Mouse (Mus musculus) adrenal gland, adult 18-20 months (tissue): ENCODE measurements at regions not wholly inside any gene's neighbourhood (a gene's known extent, or its start where the extent isn't known, plus 50 kb on each side); places are given as distances from the start of the nearest gene placed in this dataset.

ENCODE experiments used
- DNase-seq, 2 experiments: peaks; one replicate each; pipeline ENCODE4 v3.0.0; 2021 to 2022; ENCODE audit warnings: low spot score in 2 of 2

DNA sequence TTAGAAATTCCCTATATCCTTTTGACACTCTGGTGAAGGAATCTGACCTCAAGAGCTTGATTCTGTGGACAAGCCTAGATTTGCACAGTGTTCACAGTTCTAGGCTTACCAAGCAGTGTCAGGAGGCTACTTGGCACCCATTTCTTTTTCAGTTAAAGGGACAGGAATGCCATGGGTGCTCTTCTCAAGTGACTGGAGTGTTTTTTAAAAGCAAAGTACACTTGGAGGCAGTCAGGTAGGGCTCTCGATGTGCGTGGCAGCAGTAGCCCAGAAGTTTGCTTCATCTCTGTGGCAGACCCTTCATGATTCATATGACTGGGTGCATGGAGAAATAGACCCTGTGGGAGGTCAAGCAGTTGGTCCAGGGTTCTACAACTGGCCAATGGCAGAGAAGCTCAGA lies 310.4 kb upstream of the Id2 start:
- DNase-seq = no peak

DNA sequence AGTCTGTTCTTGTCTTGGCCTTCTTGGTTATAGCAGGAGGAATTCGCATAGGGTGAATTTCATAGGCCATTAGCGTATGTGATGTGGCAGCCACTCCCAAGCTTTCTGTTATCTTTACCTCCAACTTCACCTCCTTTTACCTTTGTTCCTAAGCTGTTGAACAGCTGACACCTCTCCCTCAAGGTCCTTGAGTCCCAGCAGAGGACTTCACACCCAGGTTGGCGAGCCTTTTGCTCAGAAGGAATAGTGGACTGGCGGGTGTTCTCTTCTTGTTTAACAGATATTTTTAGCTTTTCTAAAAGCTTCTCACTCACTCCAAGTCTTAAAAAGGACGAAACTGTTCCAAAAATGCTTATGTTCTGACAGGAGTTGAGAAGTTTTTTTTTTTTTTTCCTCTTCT lies 303.4 kb upstream of the Id2 start:
- DNase-seq = no peak

GRCm38 (mm10) chr12:25398726-25399125 lies 301.8 kb upstream of the Id2 start:
- DNase-seq = no peak

DNA sequence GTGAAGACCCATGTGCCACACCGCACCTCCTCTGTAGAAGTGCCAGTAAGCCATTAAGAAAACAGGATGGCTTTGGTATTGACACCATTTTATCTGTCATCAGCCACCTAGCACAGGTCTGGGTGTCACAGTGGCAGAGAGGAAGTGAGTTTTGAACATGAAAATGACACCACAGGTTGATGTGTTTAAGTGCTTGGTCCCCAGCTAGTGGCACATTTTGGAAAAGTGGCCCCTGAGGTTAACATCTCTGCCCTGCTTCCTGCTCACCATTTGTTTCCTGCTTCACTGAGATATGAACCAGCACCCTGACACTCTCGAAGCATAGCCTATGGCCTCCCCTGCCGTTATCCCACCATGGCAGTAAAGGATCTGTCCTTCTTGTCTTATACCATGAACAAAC lies 297.4 kb upstream of the Id2 start:
- no peak for DNase-seq

DNA sequence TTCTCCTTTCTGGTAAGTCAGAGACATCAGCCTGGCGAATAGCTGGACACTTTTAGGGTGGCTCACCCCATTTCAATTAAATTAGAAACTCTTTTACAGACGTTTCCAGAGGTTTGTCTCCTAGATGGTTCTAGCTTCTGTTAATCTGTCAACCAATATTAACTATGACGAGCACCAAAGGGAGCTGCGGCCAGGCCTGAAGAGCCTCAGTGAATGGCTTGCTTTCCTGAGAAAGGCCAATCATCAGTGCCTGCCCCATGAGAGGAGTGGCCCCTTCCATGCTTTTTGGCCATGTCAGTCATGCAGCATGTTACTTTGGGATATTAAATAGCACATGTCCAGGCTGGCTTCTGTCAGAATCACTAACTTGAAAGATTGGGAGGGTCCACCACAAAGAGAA lies 296.6 kb upstream of the Id2 start:
- no peak for DNase-seq

- no peak for DNase-seq
Observed at GRCm38 (mm10) chr12:25389202-25389601, 292.3 kb upstream of the Id2 start.

GRCm38 (mm10) chr12:25387791-25388280 lies 290.9 kb upstream of the Id2 start:
- no peak for DNase-seq

- no peak for DNase-seq
Observed at GRCm38 (mm10) chr12:25382961-25383360, 286.0 kb upstream of the Id2 start.

DNA sequence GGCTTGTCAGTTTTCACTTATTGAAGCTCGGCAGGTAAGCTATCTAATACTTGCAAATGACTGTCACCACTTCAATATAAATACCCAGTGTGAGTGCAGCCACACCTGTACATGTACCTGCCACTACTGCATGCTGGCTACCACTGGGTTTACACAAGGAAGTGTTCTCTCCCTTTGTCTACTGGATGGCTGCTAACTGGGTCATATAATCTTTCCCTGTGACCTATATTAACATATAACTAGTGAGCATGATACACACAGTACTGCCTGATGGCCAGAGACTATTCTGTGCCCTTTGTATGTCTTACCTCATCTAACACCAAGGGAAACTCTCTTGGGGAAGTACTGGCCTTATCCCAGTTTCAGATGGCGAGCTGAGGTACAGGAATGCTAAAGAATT lies 285.5 kb upstream of the Id2 start:
- no peak for DNase-seq

DNA sequence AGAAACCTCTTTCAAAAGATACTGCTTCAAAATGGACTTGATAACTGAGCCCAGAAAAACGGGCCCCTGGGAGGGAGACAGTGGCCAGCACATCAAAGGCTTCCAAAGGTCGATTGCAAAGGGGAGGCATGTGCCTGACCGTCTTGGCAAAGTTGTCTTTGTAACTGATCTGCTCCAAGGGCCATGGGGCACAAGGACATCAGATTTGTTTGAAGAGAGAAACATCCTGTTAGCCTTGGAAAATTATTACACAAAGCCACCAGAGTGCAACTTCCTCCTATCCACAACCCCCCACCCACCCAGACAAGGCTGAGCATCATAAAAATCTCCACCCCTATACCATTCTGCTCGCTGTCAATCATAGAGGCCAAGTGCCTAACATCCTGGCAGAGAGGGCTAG lies 284.7 kb upstream of the Id2 start:
- no peak for DNase-seq

- DNase-seq = no peak
Observed at GRCm38 (mm10) chr12:25379996-25380395, 283.1 kb upstream of the Id2 start.

- DNase-seq = no peak
Observed at GRCm38 (mm10) chr12:25379016-25379415, 282.1 kb upstream of the Id2 start.

- DNase-seq = no peak
Observed at GRCm38 (mm10) chr12:25378036-25378645, 281.2 kb upstream of the Id2 start.

GRCm38 (mm10) chr12:25376451-25376850 lies 279.5 kb upstream of the Id2 start:
- no peak for DNase-seq

- DNase-seq = no peak
Observed at GRCm38 (mm10) chr12:25367541-25367940, 270.6 kb upstream of the Id2 start.

DNA sequence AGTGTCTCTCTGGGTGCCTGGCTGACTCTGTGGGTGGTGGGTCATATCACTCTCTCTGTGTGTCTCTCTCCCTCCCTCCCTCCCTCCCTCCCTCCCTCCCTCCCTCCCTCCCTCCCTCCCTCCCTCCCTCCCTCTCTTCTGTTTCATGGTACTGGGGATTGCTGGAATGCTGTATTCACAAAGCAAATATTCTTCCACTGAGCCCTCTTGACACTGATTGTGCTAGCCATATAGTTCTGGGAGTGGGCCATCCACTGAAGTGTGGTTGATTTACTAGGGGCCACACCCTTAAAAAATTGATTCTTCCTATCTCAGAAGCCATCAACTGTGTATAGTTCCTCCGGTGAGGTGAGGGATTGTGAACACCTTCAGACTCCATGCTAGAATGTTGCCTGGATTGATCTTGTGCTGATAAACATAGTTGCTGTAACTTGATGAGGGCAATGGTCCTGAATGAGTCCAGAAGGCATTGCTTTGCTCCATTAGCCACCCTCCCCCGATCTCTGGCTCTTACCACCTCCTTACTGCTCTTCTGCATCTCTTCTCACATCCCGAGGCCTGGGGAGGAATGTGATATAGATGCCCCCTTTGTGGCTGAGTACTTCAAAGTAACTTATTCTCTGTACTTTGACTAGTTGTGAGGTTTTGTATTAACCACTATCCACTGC lies 268.8 kb upstream of the Id2 start:
- DNase-seq = no peak

- no peak for DNase-seq
Observed at GRCm38 (mm10) chr12:25364966-25365568, 268.1 kb upstream of the Id2 start.

DNA sequence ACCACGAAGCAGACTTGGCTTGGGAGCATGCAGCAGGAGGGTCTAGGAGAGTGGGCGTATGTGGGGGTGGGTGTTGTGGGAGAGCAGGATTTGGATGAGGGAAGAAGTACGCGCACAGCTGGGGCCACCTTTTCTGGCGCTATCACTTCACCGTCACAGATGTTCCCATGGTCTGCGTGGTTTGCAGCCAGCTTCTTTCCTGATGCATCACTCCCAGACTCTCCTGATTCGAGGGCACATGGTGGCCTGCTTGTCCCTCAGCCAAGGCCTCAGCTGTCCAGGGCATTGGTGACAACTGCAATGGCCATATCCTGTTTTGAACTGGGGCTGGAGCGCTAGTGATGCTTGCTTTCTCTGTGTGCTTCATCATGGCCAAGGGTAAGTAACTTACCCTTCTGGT lies 266.9 kb upstream of the Id2 start:
- DNase-seq = no peak

DNA sequence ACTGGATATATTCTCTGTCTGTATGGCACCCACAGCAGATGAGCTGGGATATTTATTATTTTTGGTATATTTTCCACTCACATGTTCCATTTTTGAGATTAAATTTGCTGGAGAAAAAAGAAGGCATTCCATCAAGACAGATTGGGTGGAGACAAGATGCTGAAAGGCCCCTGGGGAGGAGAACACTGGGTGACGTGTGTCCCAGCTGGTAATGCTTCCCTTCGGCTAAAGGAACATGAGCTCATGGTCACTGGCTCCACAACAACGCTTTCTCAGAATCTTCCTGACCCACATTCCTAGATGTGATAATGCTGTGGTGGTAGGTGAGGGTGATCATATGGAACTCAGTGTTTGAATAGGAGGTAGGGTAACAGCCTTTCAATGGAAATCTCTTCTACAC lies 266.4 kb upstream of the Id2 start:
- no peak for DNase-seq

DNA sequence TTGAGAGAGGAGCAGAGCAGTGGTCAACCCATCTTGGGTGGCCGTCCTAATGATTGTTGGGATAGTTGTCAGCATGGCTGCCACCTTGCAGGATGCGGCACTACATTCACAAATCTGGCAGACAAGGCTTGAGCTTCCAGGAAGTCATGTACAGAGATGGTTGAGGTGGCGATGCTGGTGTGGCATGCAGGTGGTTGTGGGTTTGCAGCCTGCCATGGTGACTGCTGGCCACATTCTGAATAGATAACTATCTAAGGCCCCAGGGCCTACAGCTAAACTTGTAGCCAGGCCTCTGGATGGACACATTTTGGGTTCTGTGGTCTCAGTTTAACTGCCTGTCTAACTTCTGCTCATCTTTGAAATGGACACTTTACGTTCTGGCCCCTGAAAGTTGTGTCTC lies 265.8 kb upstream of the Id2 start:
- DNase-seq = no peak

DNA sequence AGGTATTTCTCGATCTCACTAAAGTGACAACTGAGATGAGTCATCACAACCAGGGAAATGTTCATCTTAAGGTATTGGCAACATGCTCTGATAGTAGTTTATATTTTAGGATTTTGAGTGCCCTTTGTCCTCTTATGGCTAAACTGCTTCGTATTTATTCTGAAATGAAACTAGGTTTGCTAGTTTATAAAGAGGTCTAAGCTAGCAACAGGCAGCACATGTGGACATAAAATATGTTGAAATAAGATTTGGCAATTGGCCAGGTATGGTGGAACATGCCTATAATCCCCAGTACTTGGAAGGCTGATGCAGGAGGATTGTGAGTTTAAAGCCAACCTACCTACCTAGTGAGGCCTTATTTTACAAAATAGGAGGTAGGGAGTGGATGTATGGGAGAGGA lies 263.8 kb upstream of the Id2 start:
- no peak for DNase-seq

GRCm38 (mm10) chr12:25359931-25360330 lies 263.0 kb upstream of the Id2 start:
- no peak for DNase-seq
